Comparison of ENCODE assay signal across 7 mouse cellular contexts in genomic region chr4:64046831-64047493, GRCm38 (mm10). TPM values are rescaled to one million over a fixed set of nuclear protein-coding genes. Genes with fewer than 3 reads are reported as not detected.
DNase-seq lines count a peak whose midpoint lies in the region; ATAC-seq and TF ChIP-seq lines count a peak whose summit lies in the region.

Gene Tnc, minus strand, starts transcription at chr4:64047015.

- TF ChIP-seq CTCF in heart, adult 2 months (IDR thresholded peaks at IDR 0.05) = no peak

- H3K27ac ChIP-seq in embryonic facial prominence, embryonic 15.5 days (replicated peaks) = peak within 1 kb of the TSS; percentile 65
- no peak within 1 kb of the TSS for H3K27ac ChIP-seq in heart, adult 2 months
- H3K27ac ChIP-seq in midbrain, embryonic 14.5 days (replicated peaks; ENCODE audit: low read depth, low read length) = 0 out of 2 replicates have a peak within 1 kb of the TSS, but pooled peaks have one; percentile 32

- H3K36me3 ChIP-seq in embryonic facial prominence, embryonic 15.5 days = no peaks in the 10 kb centered on the region
- no peaks in the 10 kb centered on the region for H3K36me3 ChIP-seq in heart, adult 2 months (ENCODE audit: control insufficient read depth, insufficient read depth, low read length)
- no peaks in the 10 kb centered on the region for H3K36me3 ChIP-seq in midbrain, embryonic 14.5 days (ENCODE audit: control insufficient read depth, insufficient read depth, low read length)

- no peaks in the 10 kb centered on the region for H3K9me3 ChIP-seq in embryonic facial prominence, embryonic 15.5 days (replicated peaks)
- no peaks in the 10 kb centered on the region for H3K9me3 ChIP-seq in midbrain, embryonic 14.5 days (ENCODE audit: control insufficient read depth, low read length)

- H3K4me1 ChIP-seq in embryonic facial prominence, embryonic 15.5 days = peaks cover 45% of the 10 kb centered on the region
- H3K4me1 ChIP-seq in heart, adult 2 months (ENCODE audit: control insufficient read depth, insufficient read depth, low read length) = peaks cover 3% of the 10 kb centered on the region
- H3K4me1 ChIP-seq in midbrain, embryonic 14.5 days (ENCODE audit: control insufficient read depth, insufficient read depth, low read length) = 0 out of 2 replicates have a peak, but pooled peaks cover 12% of the 10 kb centered on the region

- under 1% methylated on average over 26 of the region's 26 CpGs for WGBS in embryonic facial prominence, embryonic 15.5 days
- WGBS in heart, adult 2 months = 1% methylated on average over 26 of the region's 26 CpGs
- WGBS in midbrain, embryonic 14.5 days = under 1% methylated on average over 26 of the region's 26 CpGs

- TF ChIP-seq EP300 in heart, adult 2 months (IDR thresholded peaks at IDR 0.05; ENCODE audit: insufficient read depth, low read depth, low read length) = no peak

- no peak for TF ChIP-seq POLR2A in heart, adult 2 months (IDR thresholded peaks at IDR 0.05; ENCODE audit: insufficient read depth, low read depth, low read length)

- H3K79me2 ChIP-seq in heart, adult 2 months (replicated peaks; ENCODE audit: control insufficient read depth, insufficient read depth, low read length) = no peaks in the 10 kb centered on the region

- H3K4me2 ChIP-seq in embryonic facial prominence, embryonic 15.5 days (replicated peaks) = peak within 1 kb of the TSS; percentile 58
- peak within 1 kb of the TSS; percentile 62 for H3K4me2 ChIP-seq in midbrain, embryonic 14.5 days (ENCODE audit: low read length)

- peak; percentile 23 for DNase-seq in adrenal gland, postnatal 25 days
- DNase-seq in heart, adult 2 months = peak; percentile 26 to 32
- peak; percentile 1 to 3 for DNase-seq in kidney, adult 8-10 months
- peak; percentile 83 to 86 for DNase-seq in left cerebral cortex, postnatal 36 days (ENCODE audit: low spot score in 2 of 2)
- DNase-seq in midbrain, embryonic 14.5 days = peak; percentile 84
- peak; percentile 57 for DNase-seq in testis, postnatal 10 days (ENCODE audit: low spot score)

- peak; percentile 90 for ATAC-seq in embryonic facial prominence, embryonic 15.5 days (ENCODE audit: insufficient number of reproducible peaks, low FRiP score, low TSS enrichment, low read depth)
- ATAC-seq in midbrain, embryonic 14.5 days (ENCODE audit: low FRiP score, low TSS enrichment) = peak; percentile 44

- intact Hi-C loops in heart, adult 2 months (cut with DNase I) = no loop called here
- intact Hi-C loops in left cerebral cortex, postnatal 36 days (cut with DNase I) = no loop called here

- peak within 1 kb of the TSS; percentile 21 for H3K9ac ChIP-seq in embryonic facial prominence, embryonic 15.5 days
- H3K9ac ChIP-seq in heart, adult 2 months (ENCODE audit: low read depth, low read length) = 0 out of 2 replicates have a peak within 1 kb of the TSS, but pooled peaks have one; percentile 6
- peak within 1 kb of the TSS; percentile 26; the same call in 1 of the 2 replicates for H3K9ac ChIP-seq in midbrain, embryonic 14.5 days (replicated peaks; ENCODE audit: low read length)

- H3K27me3 ChIP-seq in embryonic facial prominence, embryonic 15.5 days = no peaks in the 10 kb centered on the region
- no peaks in the 10 kb centered on the region; the same call in 1 of the 2 replicates for H3K27me3 ChIP-seq in heart, adult 2 months (ENCODE audit: control insufficient read depth, insufficient read depth, low read length)
- peaks cover 12% of the 10 kb centered on the region; the same call in 1 of the 2 replicates for H3K27me3 ChIP-seq in midbrain, embryonic 14.5 days (ENCODE audit: control insufficient read depth, insufficient read depth, low read length)

- H3K4me3 ChIP-seq in embryonic facial prominence, embryonic 15.5 days (replicated peaks) = peak within 1 kb of the TSS; percentile 44
- H3K4me3 ChIP-seq in heart, adult 2 months = 0 out of 2 replicates have a peak within 1 kb of the TSS, but pooled peaks have one; percentile 19
- peak within 1 kb of the TSS; percentile 30 for H3K4me3 ChIP-seq in midbrain, embryonic 14.5 days (replicated peaks; ENCODE audit: low read depth, low read length)

RNA-seq across cellular contexts. Expression of gene Tnc, which starts in this region (rescaled TPM):
- 2.2 and 2.4 TPM in 2 replicates for total RNA-seq in adrenal gland, postnatal 25 days (2021)
- 59.9 and 63.5 TPM in 2 replicates for polyA plus RNA-seq in embryonic facial prominence, embryonic 15.5 days (2015; fragmentation: Nextera tagmentation; extraction: Ambion mirVana)
- under 1 TPM; 0.16 to 0.41 TPM for total RNA-seq in heart, adult 2 months (2021)
- polyA plus RNA-seq in heart, adult 2 months (2012; rRNA removed) = 0.79 and 1.00 TPM in 2 replicates
- total RNA-seq in left cerebral cortex, postnatal 36 days (2021) = 1 to 10 TPM; 2.4 to 3.8 TPM
- 63.8 and 67.9 TPM in 2 replicates for polyA plus RNA-seq in midbrain, embryonic 14.5 days (2014; fragmentation: Nextera tagmentation; extraction: Ambion mirVana)

Comparison
In these comparisons a context has a peak if more than half of its experiments do, and no peak if none do; other contexts are left out.
1. RNA of gene Tnc (polyA plus RNA-seq): 63.8 to 67.9 TPM in midbrain, embryonic 14.5 days and 59.9 to 63.5 TPM in embryonic facial prominence, embryonic 15.5 days; 0.79 to 1.00 TPM in heart, adult 2 months; every median in the first group is over 10 times any median in the second.
2. Peak in DNase-seq, H3K4me3 ChIP-seq and H3K9ac ChIP-seq in heart, adult 2 months; RNA of the gene not detected or under 1 TPM.
3. DNase-seq: peak in every context shown above with its lines; median percentile 84 in left cerebral cortex, postnatal 36 days; 84 in midbrain, embryonic 14.5 days; 57 in testis, postnatal 10 days; 29 in heart, adult 2 months; 23 in adrenal gland, postnatal 25 days; 2 in kidney, adult 8-10 months.
4. Peak in every context shown above with its lines, with median percentiles within 50 percentile points of each other: H3K4me3 ChIP-seq and H3K9ac ChIP-seq.